Mouse (Mus musculus): Measurements from ENCODE around the gene Usp35.

Gene Usp35

GRCm38 (mm10) chr7:97317706-97318105 lies 14.1 kb downstream of the Usp35 start:
- in situ Hi-C loops (cut with MboI; ENCODE audit: unreplicated experiment in 2 of 2): no loop called here

DNA sequence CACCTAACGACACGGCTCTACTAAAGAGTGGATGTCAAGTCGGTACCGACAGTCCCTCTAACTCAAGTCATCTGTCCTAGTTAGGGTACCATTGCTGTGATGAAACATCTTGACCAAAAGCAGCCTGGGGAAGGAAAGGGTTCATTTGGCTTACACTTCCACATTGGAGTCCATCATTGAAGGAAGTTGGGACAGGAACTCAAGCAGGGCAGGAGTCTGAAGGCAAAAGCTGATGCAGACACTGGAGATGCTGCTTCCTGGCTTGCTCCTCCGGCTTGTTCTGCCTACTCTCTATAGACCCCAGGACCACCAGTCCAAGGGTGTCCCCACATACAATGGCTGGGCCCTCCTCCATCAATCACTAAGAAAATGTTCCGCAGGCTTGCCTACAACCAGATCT lies 16.2 kb downstream of the Usp35 start:
- in situ Hi-C loops (cut with MboI; ENCODE audit: unreplicated experiment in 2 of 2): no loop called here

GRCm38 (mm10) chr7:97314646-97315045 lies 17.2 kb downstream of the Usp35 start:
- in situ Hi-C loops (cut with MboI; ENCODE audit: unreplicated experiment in 2 of 2): no loop called here

DNA sequence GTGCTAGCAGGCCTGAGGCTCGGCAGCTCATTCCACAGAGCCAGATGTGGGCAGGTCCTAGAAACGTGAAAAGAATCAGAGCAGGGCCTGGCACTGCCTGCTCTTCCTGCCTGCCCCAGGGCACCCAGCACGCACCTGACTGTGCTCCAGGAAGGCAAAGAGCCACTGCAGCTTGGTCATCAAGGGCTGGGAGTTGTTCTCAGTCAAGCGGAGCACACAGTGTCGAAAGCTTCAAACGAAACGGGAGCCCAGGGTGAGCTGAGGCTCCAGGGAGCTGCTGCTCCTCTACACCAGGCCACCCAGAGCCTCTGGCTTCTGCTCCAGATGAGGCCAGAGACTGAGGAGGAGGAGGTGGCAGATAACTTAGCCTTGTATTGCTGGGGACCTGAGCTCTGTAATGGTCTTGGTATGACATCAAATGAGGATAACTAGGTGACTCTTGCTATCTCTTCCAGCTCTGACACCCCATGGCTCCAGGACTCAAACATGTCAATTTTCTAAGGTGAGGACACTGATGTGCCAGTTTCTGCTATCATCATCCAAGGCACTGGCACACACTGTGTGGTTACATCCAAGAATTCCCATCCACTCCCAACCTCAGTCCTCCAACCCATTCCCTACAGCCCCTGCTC lies 18.3 kb downstream of the Usp35 start:
- in situ Hi-C loops (cut with MboI; ENCODE audit: unreplicated experiment in 2 of 2): no loop called here

- in situ Hi-C loops (cut with MboI; ENCODE audit: unreplicated experiment in 2 of 2): no loop called here
Observed at GRCm38 (mm10) chr7:97312856-97313255, 19.0 kb downstream of the Usp35 start.

- in situ Hi-C loops (cut with MboI; ENCODE audit: unreplicated experiment in 2 of 2): no loop called here
Observed at GRCm38 (mm10) chr7:97312196-97312595, 19.6 kb downstream of the Usp35 start.

DNA sequence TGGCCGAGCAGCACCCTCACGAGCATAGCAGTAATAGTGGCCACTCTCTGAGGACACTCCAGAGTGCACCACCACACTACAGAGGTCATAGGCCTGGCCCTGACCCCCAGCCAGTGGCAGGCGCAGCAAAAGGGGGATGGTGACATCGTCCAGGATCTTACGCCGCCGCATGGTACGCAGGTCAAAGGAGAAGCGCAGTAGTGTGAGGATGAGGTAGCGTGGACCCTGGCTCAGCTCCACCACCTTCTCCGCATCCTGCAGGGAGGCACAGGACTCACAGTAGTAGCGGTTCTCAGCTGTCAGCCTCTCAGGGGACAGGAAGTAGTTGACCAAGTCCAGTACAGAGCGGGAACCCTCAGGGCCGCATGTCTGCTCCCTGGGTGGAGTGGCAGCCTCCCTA lies 20.2 kb downstream of the Usp35 start:
- in situ Hi-C loops (cut with MboI; ENCODE audit: unreplicated experiment in 2 of 2): no loop called here

DNA sequence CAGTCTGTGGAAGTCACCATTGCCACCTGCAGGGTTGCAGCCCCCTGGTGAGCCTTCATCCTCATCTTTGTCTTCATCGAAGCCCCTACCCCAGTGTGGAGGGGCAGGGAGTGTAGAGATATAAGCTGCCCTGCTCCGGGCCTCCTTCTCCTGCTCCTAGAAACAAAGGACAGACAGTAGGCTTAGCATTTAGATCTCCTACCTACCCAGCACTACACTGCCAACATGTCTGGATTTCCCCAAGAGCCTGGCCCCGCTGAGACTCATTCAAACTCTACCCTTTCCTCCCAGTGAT lies 21.5 kb downstream of the Usp35 start:
- in situ Hi-C loops (cut with MboI; ENCODE audit: unreplicated experiment in 2 of 2): no loop called here

DNA sequence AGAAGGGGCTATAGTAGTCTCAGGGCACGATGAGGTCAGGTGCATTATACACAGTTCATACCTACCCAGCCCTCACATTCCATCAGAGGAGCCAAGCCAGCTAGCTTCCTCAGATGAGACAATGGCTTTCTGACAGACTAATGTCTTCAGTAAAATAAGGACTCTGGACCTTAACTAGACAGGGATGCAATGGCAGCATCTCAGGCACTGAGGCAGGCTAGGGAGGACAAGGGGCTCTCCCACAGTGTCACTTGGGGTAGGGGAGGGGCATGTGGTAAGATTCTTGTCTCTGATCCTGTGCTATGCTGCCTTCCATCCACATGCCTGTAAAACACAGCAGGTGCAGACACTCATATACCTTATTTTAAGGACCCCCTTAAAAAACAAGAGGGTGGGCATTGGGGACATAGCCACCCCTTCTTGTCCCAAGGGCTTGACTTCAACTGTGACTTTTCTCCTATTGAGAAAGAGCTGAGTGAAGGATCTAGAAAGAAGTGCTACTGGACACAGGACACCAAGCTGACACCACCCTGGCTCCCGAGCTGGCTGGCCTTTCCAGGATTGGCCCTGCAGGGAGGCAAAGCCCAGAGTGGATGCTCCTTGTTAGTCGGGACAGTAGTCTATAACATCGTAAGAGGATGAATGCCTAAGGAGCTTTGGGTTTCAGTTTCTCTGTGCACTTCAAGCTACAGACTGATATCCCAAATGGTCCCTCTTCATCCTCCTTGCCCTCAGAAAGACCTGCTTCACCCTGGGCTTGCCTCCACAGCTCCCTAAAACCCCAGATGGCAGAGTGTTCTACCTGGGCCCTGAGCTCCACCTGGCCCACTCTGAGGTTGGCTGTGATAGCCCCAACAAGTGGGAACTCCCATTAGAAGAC lies 22.1 kb downstream of the Usp35 start:
- in situ Hi-C loops (cut with MboI; ENCODE audit: unreplicated experiment in 2 of 2): no loop called here

DNA sequence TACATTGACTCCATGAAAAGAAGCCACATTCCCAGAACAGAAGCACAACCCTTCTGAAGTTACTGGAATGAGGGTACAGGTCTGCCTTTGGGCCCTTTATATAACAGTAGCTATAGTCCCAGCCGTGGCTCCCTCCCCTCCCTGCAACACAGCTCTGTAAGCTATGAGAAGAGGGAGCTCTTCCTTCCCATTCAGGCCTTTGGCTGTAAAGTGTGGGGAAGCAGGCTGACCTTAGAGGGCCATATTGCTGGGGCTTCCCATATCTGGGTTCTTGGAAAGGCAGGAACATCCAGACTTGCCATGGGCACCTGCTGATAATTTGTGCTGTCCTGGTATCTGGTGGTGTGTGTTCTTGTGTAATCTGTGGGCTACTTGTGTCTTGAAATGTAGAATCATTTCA lies 24.3 kb downstream of the Usp35 start:
- in situ Hi-C loops (cut with MboI; ENCODE audit: unreplicated experiment in 2 of 2): no loop called here

- in situ Hi-C loops (cut with MboI; ENCODE audit: unreplicated experiment in 2 of 2): no loop called here
Observed at GRCm38 (mm10) chr7:97306813-97307212, 25.0 kb downstream of the Usp35 start.

- in situ Hi-C loops (cut with MboI; ENCODE audit: unreplicated experiment in 2 of 2): no loop called here
Observed at GRCm38 (mm10) chr7:97305206-97305605, 26.6 kb downstream of the Usp35 start.

DNA sequence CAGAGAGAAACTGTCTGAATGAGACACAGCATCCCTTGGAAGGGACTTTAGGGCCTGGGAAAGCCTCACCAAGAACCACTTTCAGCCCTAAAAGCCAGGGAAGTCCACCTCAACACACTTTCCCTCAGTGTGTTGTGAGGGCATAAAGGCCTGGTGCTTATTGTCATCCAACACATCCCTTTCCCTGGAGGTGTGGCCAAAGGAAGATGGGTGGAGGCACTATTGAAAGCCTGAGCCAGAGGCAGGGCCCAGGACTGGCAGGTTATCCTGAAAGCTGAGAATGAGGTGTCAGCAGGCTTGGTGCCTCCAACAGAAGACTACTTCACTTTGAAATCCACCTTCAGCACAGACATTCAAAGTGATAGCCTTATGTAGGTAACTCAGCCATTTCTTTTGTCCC lies 27.3 kb downstream of the Usp35 start:
- in situ Hi-C loops (cut with MboI; ENCODE audit: unreplicated experiment in 2 of 2): no loop called here

- in situ Hi-C loops (cut with MboI; ENCODE audit: unreplicated experiment in 2 of 2): no loop called here
Observed at GRCm38 (mm10) chr7:97303614-97304013, 28.2 kb downstream of the Usp35 start.

- in situ Hi-C loops (cut with MboI; ENCODE audit: unreplicated experiment in 2 of 2): no loop called here
Observed at GRCm38 (mm10) chr7:97302876-97303275, 28.9 kb downstream of the Usp35 start.

DNA sequence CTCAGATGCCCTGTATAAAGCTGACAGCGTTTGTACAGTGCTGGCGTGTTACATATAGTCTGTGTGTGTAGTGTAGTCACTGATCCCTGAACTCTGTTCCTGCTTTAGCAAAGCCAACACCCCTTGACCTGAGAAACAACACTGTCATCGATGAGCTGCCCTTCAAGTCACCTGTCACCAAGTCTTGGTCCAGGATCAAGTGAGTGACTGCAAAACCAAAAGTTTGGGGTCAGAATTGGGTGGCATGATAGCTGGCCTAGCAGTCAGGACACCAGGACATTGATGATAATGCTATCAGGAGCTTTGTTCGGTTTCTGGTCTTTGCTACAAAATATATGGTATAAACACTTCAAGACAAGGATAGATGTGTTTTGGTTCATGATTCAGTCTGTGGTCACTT lies 29.6 kb downstream of the Usp35 start:
- in situ Hi-C loops (cut with MboI; ENCODE audit: unreplicated experiment in 2 of 2): no loop called here

DNA sequence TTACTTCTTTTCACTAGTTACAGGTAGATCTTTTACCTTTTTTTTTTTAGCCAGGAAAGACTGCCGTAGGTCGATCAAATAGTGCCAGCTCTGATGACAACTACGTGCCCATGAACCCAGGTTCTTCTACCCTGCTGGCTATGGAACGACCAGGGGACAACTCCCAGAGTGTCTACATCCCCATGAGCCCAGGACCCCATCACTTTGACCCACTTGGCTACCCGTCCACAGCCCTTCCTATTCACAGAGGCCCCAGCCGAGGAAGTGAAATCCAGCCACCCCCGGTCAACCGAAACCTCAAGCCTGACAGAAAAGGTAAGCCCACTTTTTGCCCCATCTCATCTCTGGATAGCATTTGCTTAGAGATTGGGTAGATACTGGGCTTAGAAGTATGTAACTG lies 30.5 kb downstream of the Usp35 start:
- in situ Hi-C loops (cut with MboI; ENCODE audit: unreplicated experiment in 2 of 2): no loop called here

- in situ Hi-C loops (cut with MboI; ENCODE audit: unreplicated experiment in 2 of 2): no loop called here
Observed at GRCm38 (mm10) chr7:97300914-97301313, 30.9 kb downstream of the Usp35 start.

DNA sequence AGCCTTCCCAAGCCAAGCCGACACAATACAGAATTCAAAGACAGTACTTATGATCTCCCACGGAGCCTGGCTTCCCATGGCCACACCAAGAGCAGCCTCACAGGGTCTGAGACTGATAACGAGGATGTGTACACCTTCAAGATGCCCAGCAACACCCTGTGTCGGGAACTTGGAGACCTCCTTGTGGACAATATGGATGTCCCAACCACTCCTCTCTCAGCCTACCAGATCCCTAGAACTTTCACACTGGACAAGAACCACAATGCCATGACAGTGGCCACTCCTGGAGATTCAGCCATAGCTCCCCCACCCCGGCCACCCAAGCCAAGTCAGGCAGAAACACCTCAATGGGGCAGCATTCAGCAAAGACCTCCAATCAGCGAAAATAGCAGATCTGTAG lies 32.9 kb downstream of the Usp35 start:
- in situ Hi-C loops (cut with MboI; ENCODE audit: unreplicated experiment in 2 of 2): loop anchor here (5.0 kb wide), 2 partner anchors 217 to 327 kb away; partner anchors contain the start of gene Gab2 (in 2 of the 2)

DNA sequence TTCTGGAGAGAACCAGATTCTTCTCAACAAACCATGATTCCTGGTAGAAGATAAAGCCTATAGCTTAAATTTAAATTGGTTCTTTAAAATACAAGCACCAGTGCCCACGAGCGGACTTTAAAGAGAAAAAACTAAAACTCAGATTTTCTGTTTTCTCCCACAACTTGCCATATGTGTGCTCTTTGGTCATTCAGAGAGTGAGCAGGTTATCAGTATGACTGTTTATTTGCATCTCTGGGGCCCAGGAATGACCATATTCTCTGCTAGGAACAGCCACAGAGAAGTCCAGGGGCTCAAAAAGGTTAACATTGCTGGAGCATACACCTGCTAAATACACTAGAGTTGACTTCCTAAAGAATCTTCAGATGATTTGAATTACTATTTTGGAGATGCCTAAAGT lies 33.5 kb downstream of the Usp35 start:
- in situ Hi-C loops (cut with MboI; ENCODE audit: unreplicated experiment in 2 of 2): loop anchor here (5.0 kb wide), 2 partner anchors 216 to 326 kb away; partner anchors contain the start of gene Gab2 (in 2 of the 2)

- in situ Hi-C loops (cut with MboI; ENCODE audit: unreplicated experiment in 2 of 2): loop anchor here (5.0 kb wide), 2 partner anchors 215 to 325 kb away; partner anchors contain the start of gene Gab2 (in 2 of the 2)
Observed at GRCm38 (mm10) chr7:97297466-97297865, 34.4 kb downstream of the Usp35 start.

GRCm38 (mm10) chr7:97296986-97297385 lies 34.8 kb downstream of the Usp35 start:
- in situ Hi-C loops (cut with MboI; ENCODE audit: unreplicated experiment in 2 of 2): loop anchor here (5.0 kb wide), 2 partner anchors 215 to 325 kb away; partner anchors contain the start of gene Gab2 (in 2 of the 2)
